Mouse (Mus musculus) neural tube, embryonic 11.5 days (tissue): ENCODE results near the gene Sgms1. TPM values are rescaled to one million over a fixed set of nuclear protein-coding genes. Genes with fewer than 3 reads are reported as not detected.

Source experiments
- ATAC-seq: fragments of 200-750 bp; cut with Nextera tagmentation; 2 replicates; pipeline ENCODE4 v1.8.0; 2017; ENCODE audit warnings: moderate number of reproducible peaks, mild to moderate bottlenecking, moderate TSS enrichment, moderate library complexity; ENCODE audit not compliant: insufficient read depth, low FRiP score, low TSS enrichment
- DNase-seq: peaks from one replicate; pipeline ENCODE4 v3.0.0-alpha.2; 2015; ENCODE audit warnings: low spot score
- H3K27ac ChIP-seq: fragments of 300-500 bp; sonication (generic); 2 replicates; pipeline ENCODE4 v1.5.1; 2014; ENCODE audit warnings: low read depth, mild to moderate bottlenecking, low read length
- H3K27me3 ChIP-seq: fragments of 300-500 bp; sonication (generic); 2 replicates; pipeline ENCODE4 v1.6.1; 2014; ENCODE audit warnings: mild to moderate bottlenecking, low read length, mixed read lengths; ENCODE audit not compliant: control insufficient read depth, insufficient read depth
- H3K36me3 ChIP-seq: fragments of 300-500 bp; sonication (generic); 2 replicates; pipeline ENCODE4 v1.6.1; 2014; ENCODE audit warnings: mild to moderate bottlenecking, low read length, moderate library complexity, mixed read lengths; ENCODE audit not compliant: control insufficient read depth, insufficient read depth
- H3K4me1 ChIP-seq: fragments of 300-500 bp; sonication (generic); 2 replicates; pipeline ENCODE4 v1.6.1; 2014; ENCODE audit warnings: low read length, mixed read lengths; ENCODE audit not compliant: control insufficient read depth, insufficient read depth
- H3K4me2 ChIP-seq: fragments of 300-500 bp; sonication (generic); 2 replicates; pipeline ENCODE4 v1.6.1; 2014; ENCODE audit warnings: low read depth, mild to moderate bottlenecking, moderate library complexity
- H3K4me3 ChIP-seq: fragments of 300-500 bp; sonication (generic); 2 replicates; pipeline ENCODE4 v1.5.1; 2014; ENCODE audit warnings: low read depth, low read length
- H3K9ac ChIP-seq: fragments of 300-500 bp; sonication (generic); 2 replicates; pipeline ENCODE4 v1.6.1; 2014; ENCODE audit warnings: mild to moderate bottlenecking, low read length
- H3K9me3 ChIP-seq: fragments of 300-500 bp; sonication (generic); 2 replicates; pipeline ENCODE4 v1.6.1; 2016; ENCODE audit warnings: low read length; ENCODE audit not compliant: control insufficient read depth
- WGBS: fragments of 180-500 bp; shearing (Covaris S2); extraction: QIAGEN DNeasy Blood & Tissue Kit; methylation state at CpG from one replicate; pipeline ENCODE4 v1.1.7; 2014; 5-methylcytosine and 5-hydroxymethylcytosine counted together
- polyA plus RNA-seq: library from polyadenylated mRNA; unstranded; fragments of >200 nt; fragmentation: Nextera tagmentation; extraction: Ambion mirVana; gene quantifications from 2 replicates; pipeline ENCODE4 v1.2.1, GENCODE M21; 2014

Sgms1 gene
- polyA plus RNA-seq, 1 experiment from 2014 or later, result 11.0 TPM

- 92% methylated on average over 4 of the region's 4 CpGs for WGBS
- no peaks in the 10 kb centered on the region for H3K9me3 ChIP-seq
- no peak overlapping the region for H3K27ac ChIP-seq
- ATAC-seq, result no peak
- H3K4me1 ChIP-seq, result no peaks in the 10 kb centered on the region
- H3K27me3 ChIP-seq, result no peaks in the 10 kb centered on the region
- no peak overlapping the region for H3K9ac ChIP-seq
- DNase-seq, result no peak
- no peak overlapping the region for H3K4me2 ChIP-seq
- H3K36me3 ChIP-seq, result no peaks in the 10 kb centered on the region
- no peak overlapping the region for H3K4me3 ChIP-seq
These were observed 225.4 kb downstream of the Sgms1 start for GRCm38 (mm10) chr19:32164128-32164527.

DNA sequence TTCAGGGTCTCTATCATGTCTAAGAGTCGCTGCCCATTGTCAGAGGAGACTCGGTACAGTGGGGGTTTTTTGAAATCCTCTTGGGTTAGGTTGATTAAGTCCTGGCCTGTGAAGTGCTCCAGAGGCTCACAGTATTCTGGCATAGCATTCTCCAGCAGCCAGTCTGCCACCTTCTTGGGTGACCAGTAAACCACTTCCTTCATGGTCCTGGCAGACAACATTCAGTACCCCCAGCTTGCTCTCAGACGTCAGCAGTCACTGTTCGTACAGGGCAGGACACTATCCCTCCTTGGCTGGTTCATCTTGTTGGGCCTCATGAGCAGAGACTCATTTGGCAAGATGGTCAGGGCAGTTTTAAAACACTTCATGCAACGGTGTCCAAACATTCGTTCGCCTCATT, 229.6 kb downstream of the Sgms1 start:
- Histone ChIP-seq H3K36me3 (no peaks in the 10 kb centered on the region), H3K27ac (no peak overlapping the region), H3K9me3 (no peaks in the 10 kb centered on the region), H3K4me3 (no peak overlapping the region), H3K27me3 (no peaks in the 10 kb centered on the region), H3K4me2 (no peak overlapping the region), H3K4me1 (no peaks in the 10 kb centered on the region), H3K9ac (no peak overlapping the region)
- 97% methylated on average over 7 of the region's 7 CpGs for WGBS
- DNase-seq (no peak), ATAC-seq (no peak)

GRCm38 (mm10) chr19:32159168-32159567, 230.3 kb downstream of the Sgms1 start:
- 92% methylated on average over 1 of the region's 1 CpGs for whole genome bisulfite sequencing
- DNase-seq (no peak), ATAC-seq (no peak)
- H3K36me3 ChIP-seq, result no peaks in the 10 kb centered on the region
- H3K9me3 ChIP-seq, result no peaks in the 10 kb centered on the region
- no peak overlapping the region for H3K4me2 ChIP-seq
- H3K27me3 ChIP-seq, result no peaks in the 10 kb centered on the region
- H3K9ac ChIP-seq, result no peak overlapping the region
- H3K4me3 ChIP-seq, result no peak overlapping the region
- no peak overlapping the region for H3K27ac ChIP-seq
- H3K4me1 ChIP-seq, result no peaks in the 10 kb centered on the region

GRCm38 (mm10) chr19:32157045-32157444, 232.5 kb downstream of the Sgms1 start:
- DNase-seq, result no peak

GRCm38 (mm10) chr19:32152529-32152928, 237.0 kb downstream of the Sgms1 start:
- WGBS, result 81% methylated on average over 6 of the region's 6 CpGs
- Histone ChIP-seq H3K27ac (no peak overlapping the region), H3K27me3 (no peaks in the 10 kb centered on the region), H3K4me1 (no peaks in the 10 kb centered on the region), H3K36me3 (no peaks in the 10 kb centered on the region), H3K4me2 (no peak overlapping the region), H3K4me3 (no peak overlapping the region), H3K9ac (no peak overlapping the region), H3K9me3 (no peaks in the 10 kb centered on the region)
- no peak for DNase-seq
- no peak for ATAC-seq

More at GRCm38 (mm10) chr19:32157045-32157444, 232.5 kb downstream of the Sgms1 start:
- ATAC-seq, result no peak
- WGBS, result 89% methylated on average over 6 of the region's 6 CpGs
- Histone ChIP-seq H3K4me2 (no peak overlapping the region), H3K36me3 (no peaks in the 10 kb centered on the region), H3K4me3 (no peak overlapping the region), H3K4me1 (no peaks in the 10 kb centered on the region), H3K9ac (no peak overlapping the region), H3K27me3 (no peaks in the 10 kb centered on the region), H3K27ac (no peak overlapping the region), H3K9me3 (no peaks in the 10 kb centered on the region)

DNA sequence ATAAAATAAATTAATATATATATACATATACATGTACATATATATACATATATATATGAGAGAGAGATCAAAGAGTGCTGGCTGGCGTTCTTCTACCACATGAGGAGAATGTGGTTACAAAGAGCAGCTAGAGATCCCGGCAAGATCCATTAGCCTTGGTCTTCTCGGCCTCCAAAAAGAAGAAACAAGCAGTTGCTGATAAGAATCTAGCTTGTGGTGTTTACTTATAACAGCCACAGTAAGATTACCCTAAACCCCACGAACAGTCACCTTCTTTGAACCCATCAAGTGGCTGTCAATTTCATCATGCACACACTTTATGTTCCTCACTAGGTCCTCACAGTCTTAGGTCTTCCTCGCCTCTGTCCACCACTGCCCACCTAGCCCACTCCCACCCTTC, 240.8 kb downstream of the Sgms1 start:
- H3K4me1 ChIP-seq, result no peaks in the 10 kb centered on the region
- no peak for DNase-seq
- no peak overlapping the region for H3K4me3 ChIP-seq
- no peak for ATAC-seq
- no peaks in the 10 kb centered on the region for H3K9me3 ChIP-seq
- no peak overlapping the region for H3K27ac ChIP-seq
- no peak overlapping the region for H3K4me2 ChIP-seq
- H3K36me3 ChIP-seq, result no peaks in the 10 kb centered on the region
- 91% methylated on average over 5 of the region's 5 CpGs for WGBS
- H3K9ac ChIP-seq, result no peak overlapping the region
- H3K27me3 ChIP-seq, result no peaks in the 10 kb centered on the region

DNA sequence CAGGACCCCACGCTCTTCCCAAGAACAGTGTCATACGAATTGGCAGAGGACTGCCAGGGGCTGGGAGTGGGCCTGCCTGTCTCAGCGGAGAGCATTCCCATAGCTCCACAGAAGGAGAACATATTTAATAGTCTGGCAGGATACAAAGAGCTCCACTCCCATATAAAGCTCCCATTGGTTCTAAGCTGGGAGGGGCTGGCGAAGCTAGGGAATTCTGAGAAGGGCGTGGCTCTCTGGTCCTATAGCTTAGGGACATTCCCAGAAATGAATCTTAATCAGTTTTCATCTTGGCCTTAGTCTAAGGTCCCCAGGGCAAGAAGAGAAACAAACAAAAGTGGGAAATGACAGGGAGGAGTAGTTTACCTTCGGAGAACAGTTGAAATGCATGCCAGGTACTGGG, 247.1 kb downstream of the Sgms1 start:
- Histone ChIP-seq H3K4me3 (no peak overlapping the region), H3K9ac (no peak overlapping the region), H3K27ac (no peak overlapping the region), H3K36me3 (no peaks in the 10 kb centered on the region), H3K9me3 (no peaks in the 10 kb centered on the region), H3K4me2 (no peak overlapping the region), H3K4me1 (no peaks in the 10 kb centered on the region), H3K27me3 (no peaks in the 10 kb centered on the region)
- 88% methylated on average over 6 of the region's 6 CpGs for WGBS
- DNase-seq (no peak), ATAC-seq (no peak)

DNA sequence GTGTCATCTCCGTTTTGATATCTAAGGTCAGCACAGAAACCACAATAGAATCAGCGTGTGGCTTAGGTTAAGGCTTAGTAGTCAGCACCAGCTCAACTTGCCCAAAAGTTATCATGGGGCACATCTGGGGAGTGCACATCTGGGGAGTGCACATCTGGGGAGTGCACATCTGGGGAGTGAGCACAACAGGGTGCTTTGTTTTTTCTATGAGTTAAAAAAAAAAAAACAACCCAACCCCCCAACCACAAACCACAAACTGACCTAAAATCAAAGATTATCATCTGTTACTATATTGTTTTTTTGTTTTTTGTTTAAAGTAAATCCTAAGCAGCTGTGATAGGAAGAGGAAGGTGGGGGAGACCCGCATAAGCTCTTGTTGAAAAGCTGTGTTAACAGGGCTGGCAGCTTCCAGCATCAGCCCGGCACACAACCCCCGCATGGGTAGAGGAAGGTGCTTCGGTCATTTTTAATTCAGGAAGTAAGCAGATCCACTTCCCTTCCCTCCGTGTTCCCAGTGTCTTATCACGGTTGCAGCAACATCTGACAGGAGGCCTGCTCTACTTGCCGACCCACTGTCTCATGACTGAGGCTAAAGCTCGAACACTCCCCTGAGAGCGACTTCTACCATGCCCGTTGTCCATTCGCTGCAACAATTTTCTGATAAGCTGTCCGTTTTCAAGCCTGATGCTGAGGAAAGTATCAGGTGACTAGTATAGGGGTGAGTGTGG, 251.0 kb downstream of the Sgms1 start:
- H3K36me3 ChIP-seq, result no peaks in the 10 kb centered on the region
- H3K4me1 ChIP-seq, result no peaks in the 10 kb centered on the region
- H3K4me3 ChIP-seq, result no peak overlapping the region
- no peak overlapping the region for H3K9ac ChIP-seq
- no peak for DNase-seq
- H3K27ac ChIP-seq, result no peak overlapping the region
- ATAC-seq, result no peak
- no peaks in the 10 kb centered on the region for H3K9me3 ChIP-seq
- 85% methylated on average over 14 of the region's 14 CpGs for WGBS
- no peaks in the 10 kb centered on the region for H3K27me3 ChIP-seq
- H3K4me2 ChIP-seq, result no peak overlapping the region

- H3K4me3 ChIP-seq, result no peak overlapping the region
- no peaks in the 10 kb centered on the region for H3K4me1 ChIP-seq
- H3K9ac ChIP-seq, result no peak overlapping the region
- DNase-seq, result no peak
- WGBS, result 90% methylated on average over 5 of the region's 5 CpGs
- H3K4me2 ChIP-seq, result no peak overlapping the region
- H3K9me3 ChIP-seq, result no peaks in the 10 kb centered on the region
- no peaks in the 10 kb centered on the region for H3K36me3 ChIP-seq
- no peaks in the 10 kb centered on the region for H3K27me3 ChIP-seq
- H3K27ac ChIP-seq, result no peak overlapping the region
- no peak for ATAC-seq
These were observed 251.6 kb downstream of the Sgms1 start for GRCm38 (mm10) chr19:32137904-32138303.
